Mouse (Mus musculus) WW6 (cell line): Measurements from ENCODE around the gene Bdp1.

Experiments used
- DNase-seq: peaks from one replicate; pipeline ENCODE4 v3.0.0-alpha.2; 2013; ENCODE audit warnings: low read depth, low spot score

Gene Bdp1

DNA sequence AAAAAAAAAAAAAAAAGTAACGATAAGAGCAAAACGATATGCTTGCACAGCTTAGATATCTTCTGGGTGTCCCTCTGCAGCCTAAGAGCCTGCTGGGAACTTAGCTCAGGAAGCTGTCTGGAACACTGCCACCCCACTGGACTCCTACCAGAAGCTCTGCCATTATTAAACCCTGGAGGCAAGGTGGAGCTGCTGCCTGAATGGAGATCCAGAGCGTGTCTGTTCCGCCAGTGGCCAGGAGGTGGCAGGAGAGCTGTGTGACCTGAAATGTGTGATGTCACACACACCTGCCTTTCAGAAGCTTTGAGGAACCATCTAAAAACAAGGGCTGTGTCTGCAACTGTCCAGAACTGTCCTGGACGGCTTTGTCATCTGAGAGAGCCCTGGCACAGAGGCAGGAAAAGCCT lies 102.1 kb downstream of the Bdp1 start:
- peak; percentile 58 for DNase-seq

DNA sequence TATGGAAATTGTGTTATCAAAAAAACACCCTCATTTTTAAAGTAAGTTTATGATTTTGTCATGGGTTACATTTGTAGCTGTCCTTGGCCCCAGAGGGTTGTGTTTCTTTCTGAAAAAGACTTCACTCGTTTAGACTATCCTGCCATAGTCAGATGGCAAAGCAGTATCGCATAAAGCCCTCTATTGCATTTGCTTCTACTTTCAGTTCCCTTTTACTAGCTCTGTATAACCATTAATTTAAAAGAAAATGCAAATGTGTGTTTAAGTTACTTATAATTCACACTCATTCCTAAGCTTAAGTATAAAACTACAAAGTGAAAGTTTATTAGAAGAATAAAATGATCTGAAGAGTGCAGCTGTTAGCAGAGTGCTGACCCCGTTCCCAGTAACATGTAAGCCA lies 104.8 kb downstream of the Bdp1 start:
- DNase-seq, result no peak

DNA sequence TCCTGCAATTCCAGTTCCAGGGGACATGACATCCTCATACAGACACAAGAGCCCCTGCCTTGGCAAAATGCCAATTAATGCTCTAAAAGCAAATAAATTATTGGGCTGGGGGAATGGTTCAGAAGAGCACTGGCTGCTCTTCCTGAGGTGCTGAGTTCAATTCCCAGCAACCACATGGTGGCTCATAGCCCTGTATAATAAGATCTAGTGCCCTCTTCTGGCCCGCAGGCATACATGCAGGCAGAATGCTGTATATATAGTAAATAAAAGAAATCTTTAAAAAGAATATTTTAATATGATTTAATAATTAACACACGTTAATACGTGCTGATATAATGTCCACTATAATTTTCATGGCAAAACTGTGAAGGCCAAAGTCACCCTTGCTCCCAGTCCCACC lies 105.8 kb downstream of the Bdp1 start:
- no peak for DNase-seq

- no peak for DNase-seq
These were observed 114.3 kb downstream of the Bdp1 start for GRCm38 (mm10) chr13:99989592-99989991.

DNA sequence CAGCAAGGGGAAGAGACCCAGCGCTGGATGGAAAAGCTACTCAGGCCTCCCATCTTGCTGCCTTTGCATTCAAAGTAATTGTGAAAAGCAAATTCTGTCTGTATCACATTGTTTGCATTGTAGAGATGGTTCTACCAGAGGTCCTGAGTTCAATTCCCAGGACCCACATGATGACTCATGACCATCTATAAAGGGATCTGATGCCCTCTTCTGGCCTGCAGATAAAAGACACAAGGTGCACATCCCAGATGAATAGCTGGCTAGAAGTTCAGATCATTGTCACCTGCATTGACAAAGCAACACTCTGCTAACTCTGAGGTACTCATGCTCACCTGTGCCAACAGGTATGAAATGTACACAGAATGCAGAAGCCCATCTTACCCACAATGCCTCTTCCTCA lies 120.5 kb downstream of the Bdp1 start:
- DNase-seq, result no peak

- DNase-seq, result no peak
These were observed 124.5 kb downstream of the Bdp1 start for GRCm38 (mm10) chr13:99979406-99979805.

DNA sequence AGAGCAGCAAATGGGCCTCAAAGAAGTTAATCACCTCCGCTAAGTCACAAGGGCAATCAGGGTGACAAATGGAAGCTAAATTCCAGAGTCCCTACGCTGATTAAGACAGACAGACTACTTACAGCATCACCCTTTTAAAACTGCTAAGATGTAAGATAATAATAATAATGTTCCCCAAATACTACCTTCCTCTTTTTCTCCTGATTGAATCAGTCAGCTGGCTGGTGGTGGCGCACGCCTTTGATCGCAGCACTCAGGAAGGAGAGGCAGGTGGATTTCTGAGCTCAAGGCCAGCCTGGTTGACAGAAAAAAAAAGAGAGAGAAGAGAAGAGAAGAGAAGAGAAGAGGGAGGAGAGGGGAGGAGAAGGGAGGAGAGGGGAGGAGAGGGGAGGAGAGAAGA lies 133.8 kb downstream of the Bdp1 start:
- DNase-seq, result no peak
